Mouse (Mus musculus): ENCODE data around the gene Nicn1. TPM values are rescaled to one million over a fixed set of nuclear protein-coding genes. Genes with fewer than 3 reads are reported as not detected.

The Nicn1 gene
- polyA plus RNA-seq, 1 experiment, result 37.9 TPM

- Histone ChIP-seq H3K79me2 (ENCODE audit: control insufficient read depth, insufficient read depth) (peaks cover 51% of the 10 kb centered on the region), H3K36me3 (ENCODE audit: control insufficient read depth, insufficient read depth) (no peaks in the 10 kb centered on the region), H3K4me3 (peak overlapping the region; percentile 46), H3ac (ENCODE audit: control insufficient read depth, insufficient read length) (peak overlapping the region; percentile 72), H3K27me3 (ENCODE audit: control insufficient read depth, insufficient read depth, insufficient read length) (no peaks in the 10 kb centered on the region), H3K4me2 (ENCODE audit: low read depth) (peak overlapping the region; percentile 68)
- TF ChIP-seq E2F4 (IDR thresholded peaks at IDR 0.05; ENCODE audit: insufficient read depth), result no peak
- TF ChIP-seq CEBPB (IDR thresholded peaks at IDR 0.05; ENCODE audit: insufficient read depth, poor library complexity, severe bottlenecking), result no peak
- peak in 2 of 3 experiments; percentile 58 to 81 for TF ChIP-seq MYOD1 (IDR thresholded peaks at IDR 0.05; ENCODE audit: control insufficient read depth in 1 of 3, insufficient read length in 2 of 3, low read depth in 2 of 3)
- peak in 1 of 3 experiments; percentile 61 for TF ChIP-seq MYOG (IDR thresholded peaks at IDR 0.05; ENCODE audit: control insufficient read depth in 1 of 3, insufficient read depth in 1 of 3, insufficient read length in 2 of 3, low read depth in 2 of 3)
- no peak for TF ChIP-seq REST (IDR thresholded peaks at IDR 0.05; ENCODE audit: insufficient read depth, insufficient read length)
Measured at GRCm38 (mm10) chr9:108263131-108263681, 27.0 kb upstream of the Nicn1 start.

- peak within 1 kb of the TSS; percentile 89 for H3K4me2 ChIP-seq (ENCODE audit: low read depth)
Measured at GRCm38 (mm10) chr9:108263690-108264190, 26.5 kb upstream of the Nicn1 start, which contains the start of gene Dag1. Gene Dag1, minus strand, starts transcription at chr9:108263958.

GRCm38 (mm10) chr9:108264191-108264921 is 25.9 kb upstream of the Nicn1 start:
- Histone ChIP-seq H3K4me2 (ENCODE audit: low read depth) (peak overlapping the region; percentile 89), H3K79me2 (ENCODE audit: control insufficient read depth, insufficient read depth) (peaks cover 39% of the 10 kb centered on the region), H3ac (ENCODE audit: control insufficient read depth, insufficient read length) (peak overlapping the region; percentile 72), H3K4me3 (peak overlapping the region; percentile 46), H3K27me3 (ENCODE audit: control insufficient read depth, insufficient read depth, insufficient read length) (no peaks in the 10 kb centered on the region), H3K36me3 (ENCODE audit: control insufficient read depth, insufficient read depth) (no peaks in the 10 kb centered on the region)
- no peak for TF ChIP-seq POLR2A (IDR thresholded peaks at IDR 0.05; ENCODE audit: insufficient read length, low read depth)
- TF ChIP-seq E2F4 (IDR thresholded peaks at IDR 0.05; ENCODE audit: insufficient read depth), result no peak
- TF ChIP-seq TCF3 (IDR thresholded peaks at IDR 0.05; ENCODE audit: insufficient read length, low read depth), result no peak
- TF ChIP-seq MYOD1 (IDR thresholded peaks at IDR 0.05; ENCODE audit: control insufficient read depth in 1 of 3, insufficient read length in 2 of 3, low read depth in 2 of 3), result no peak
- no peak for TF ChIP-seq MYOG (IDR thresholded peaks at IDR 0.05; ENCODE audit: control insufficient read depth in 1 of 3, insufficient read depth in 1 of 3, insufficient read length in 2 of 3, low read depth in 2 of 3)
- no peak for TF ChIP-seq USF1 (IDR thresholded peaks at IDR 0.05; ENCODE audit: low read depth)
- no peak for TF ChIP-seq MAX (IDR thresholded peaks at IDR 0.05; ENCODE audit: low read depth)
- no peak for TF ChIP-seq CEBPB (IDR thresholded peaks at IDR 0.05; ENCODE audit: insufficient read depth, poor library complexity, severe bottlenecking)

More at GRCm38 (mm10) chr9:108263690-108264190, 26.5 kb upstream of the Nicn1 start, which contains the start of gene Dag1:
- Histone ChIP-seq H3ac (ENCODE audit: control insufficient read depth, insufficient read length) (peak within 1 kb of the TSS; percentile 72), H3K36me3 (ENCODE audit: control insufficient read depth, insufficient read depth) (no peaks in the 10 kb centered on the region), H3K27me3 (ENCODE audit: control insufficient read depth, insufficient read depth, insufficient read length) (no peaks in the 10 kb centered on the region), H3K79me2 (ENCODE audit: control insufficient read depth, insufficient read depth) (peaks cover 45% of the 10 kb centered on the region), H3K4me3 (peak within 1 kb of the TSS; percentile 46)
- TF ChIP-seq POLR2A (IDR thresholded peaks at IDR 0.05; ENCODE audit: insufficient read length, low read depth), result peak; percentile 99
- no peak for TF ChIP-seq E2F4 (IDR thresholded peaks at IDR 0.05; ENCODE audit: insufficient read depth)
- TF ChIP-seq REST (IDR thresholded peaks at IDR 0.05; ENCODE audit: insufficient read depth, insufficient read length), result no peak
- peak in 1 of 3 experiments; percentile 24 for TF ChIP-seq MYOG (IDR thresholded peaks at IDR 0.05; ENCODE audit: control insufficient read depth in 1 of 3, insufficient read depth in 1 of 3, insufficient read length in 2 of 3, low read depth in 2 of 3)
- TF ChIP-seq MAX (IDR thresholded peaks at IDR 0.05; ENCODE audit: low read depth), result no peak
- TF ChIP-seq POLR2AphosphoS2 (IDR thresholded peaks at IDR 0.05; ENCODE audit: insufficient read length, low read depth), result peak; percentile 99
- TF ChIP-seq USF1 (IDR thresholded peaks at IDR 0.05; ENCODE audit: low read depth), result no peak
- no peak for TF ChIP-seq MYOD1 (IDR thresholded peaks at IDR 0.05; ENCODE audit: control insufficient read depth in 1 of 3, insufficient read length in 2 of 3, low read depth in 2 of 3)
- TF ChIP-seq CEBPB (IDR thresholded peaks at IDR 0.05; ENCODE audit: insufficient read depth, poor library complexity, severe bottlenecking), result no peak
- no peak for TF ChIP-seq TCF3 (IDR thresholded peaks at IDR 0.05; ENCODE audit: insufficient read length, low read depth)
- TF ChIP-seq TCF12 (IDR thresholded peaks at IDR 0.05; ENCODE audit: insufficient read depth, poor library complexity, severe bottlenecking), result no peak
- no peak for TF ChIP-seq SRF (IDR thresholded peaks at IDR 0.05; ENCODE audit: control insufficient read depth, insufficient read length, low read depth)

- Histone ChIP-seq H3K27me3 (ENCODE audit: control insufficient read depth, insufficient read depth, insufficient read length) (no peaks in the 10 kb centered on the region), H3K79me2 (ENCODE audit: control insufficient read depth, insufficient read depth) (peaks cover 19% of the 10 kb centered on the region)
- TF ChIP-seq TCF12 (IDR thresholded peaks at IDR 0.05; ENCODE audit: insufficient read depth, poor library complexity, severe bottlenecking), result no peak
- no peak for TF ChIP-seq CEBPB (IDR thresholded peaks at IDR 0.05; ENCODE audit: insufficient read depth, poor library complexity, severe bottlenecking)
- TF ChIP-seq MAX (IDR thresholded peaks at IDR 0.05; ENCODE audit: low read depth), result no peak
Measured at GRCm38 (mm10) chr9:108266261-108266935, 23.8 kb upstream of the Nicn1 start.

More at GRCm38 (mm10) chr9:108266261-108266935, 23.8 kb upstream of the Nicn1 start:
- Histone ChIP-seq H3K4me3 (no peak overlapping the region), H3K36me3 (ENCODE audit: control insufficient read depth, insufficient read depth) (no peaks in the 10 kb centered on the region), H3ac (ENCODE audit: control insufficient read depth, insufficient read length) (no peak overlapping the region), H3K4me2 (ENCODE audit: low read depth) (no peak overlapping the region)
